Mouse (Mus musculus): ENCODE measurements at regions not wholly inside any gene's neighbourhood (a gene's known extent, or its start where the extent isn't known, plus 50 kb on each side); places are given as distances from the start of the nearest gene placed in this dataset.

- TF ChIP-seq POLR2A (IDR thresholded peaks at IDR 0.05; ENCODE audit: control insufficient read depth, low read depth, low read length) (no peak), CTCF (IDR thresholded peaks at IDR 0.05; ENCODE audit: control insufficient read depth, insufficient read depth, insufficient replicate concordance, low read depth, low read length) (no peak)
Measured at GRCm38 (mm10) chr8:100190698-100191097, 774.4 kb upstream of the Cdh8 start.

Measured in testis, adult 2 months (tissue).